Mouse (Mus musculus) left cerebral cortex, adult 9 months (tissue): ENCODE data around the gene Hagh.
A peak's percentile ranks its signal among the peaks of the same experiment; 100 is the strongest.

Source experiments
- DNase-seq, 2 experiments: peaks; one replicate each; pipeline ENCODE4 v3.0.0; 2022; ENCODE audit warnings: low spot score in 2 of 2

The Hagh gene

GRCm38 (mm10) chr17:24850065-24850772 lies 10.3 kb downstream of the Hagh start, which contains the start of gene Fahd1:
Fahd1 (minus strand) TSS chr17:24850364.
- peak; percentile 97 to 98 for DNase-seq

GRCm38 (mm10) chr17:24850773-24851127 lies 10.8 kb downstream of the Hagh start:
- no peak for DNase-seq

GRCm38 (mm10) chr17:24851381-24852125 lies 11.6 kb downstream of the Hagh start:
- DNase-seq, result no peak

- DNase-seq, result no peak
These were observed 16.0 kb downstream of the Hagh start for GRCm38 (mm10) chr17:24855838-24856464.

GRCm38 (mm10) chr17:24856589-24856988 lies 16.6 kb downstream of the Hagh start:
- DNase-seq, result no peak

- DNase-seq, result no peak
These were observed 18.0 kb downstream of the Hagh start for GRCm38 (mm10) chr17:24857831-24858470.

GRCm38 (mm10) chr17:24858967-24859366 lies 19.0 kb downstream of the Hagh start:
- DNase-seq, result no peak

- no peak for DNase-seq
These were observed 20.1 kb downstream of the Hagh start for GRCm38 (mm10) chr17:24860076-24860475.

- DNase-seq, result no peak
These were observed 21.8 kb downstream of the Hagh start for GRCm38 (mm10) chr17:24861785-24862184.

GRCm38 (mm10) chr17:24865776-24866175 lies 25.8 kb downstream of the Hagh start, which contains the start of gene Igfals:
Igfals (plus strand) TSS chr17:24865997.
- DNase-seq, result no peak

- peak in 1 of 2 experiments; percentile 42 for DNase-seq
These were observed 28.0 kb downstream of the Hagh start for GRCm38 (mm10) chr17:24867914-24868313.

- no peak for DNase-seq
These were observed 33.9 kb downstream of the Hagh start for GRCm38 (mm10) chr17:24873695-24874404.

GRCm38 (mm10) chr17:24874405-24874745 lies 34.4 kb downstream of the Hagh start:
- no peak for DNase-seq

GRCm38 (mm10) chr17:24874989-24875388 lies 35.0 kb downstream of the Hagh start:
- DNase-seq, result no peak

GRCm38 (mm10) chr17:24877336-24878116 lies 37.6 kb downstream of the Hagh start:
- no peak for DNase-seq

- DNase-seq, result no peak
These were observed 38.1 kb downstream of the Hagh start for GRCm38 (mm10) chr17:24878117-24878397.

GRCm38 (mm10) chr17:24878531-24878930 lies 38.6 kb downstream of the Hagh start:
- DNase-seq, result no peak

- DNase-seq, result no peak
These were observed 41.9 kb downstream of the Hagh start for GRCm38 (mm10) chr17:24881738-24882440.

GRCm38 (mm10) chr17:24884391-24884790 lies 44.4 kb downstream of the Hagh start:
- no peak for DNase-seq

- DNase-seq, result no peak
These were observed 45.6 kb downstream of the Hagh start for GRCm38 (mm10) chr17:24885356-24886133.
